Mouse (Mus musculus) left cerebral cortex, postnatal 14 days (tissue): ENCODE data around the gene 1700003E16Rik. TPM values are rescaled to one million over a fixed set of nuclear protein-coding genes. Genes with fewer than 3 reads are reported as not detected.
"Not testable (repeated sequence)": the region's sequence is repeated elsewhere in the genome, so short reads cannot be mapped to it uniquely, and the experiment has no call there.

Experiments used
- DNase-seq, 2 experiments: peaks; one replicate each; pipeline ENCODE4 v3.0.0; 2021 to 2022; ENCODE audit warnings: low spot score in 2 of 2, mixed read lengths in 1 of 2
- intact Hi-C: fragments of 180-260 bp; cut with DNase I; formaldehyde crosslinking; loops from one replicate; pipeline ENCODE4 v1.15.1; 2025
- total RNA-seq, 2 experiments: library from RNA; stranded (reverse); gene quantifications; 2 replicates each; pipeline ENCODE4 v1.2.3; 2021

The 1700003E16Rik gene
- total RNA-seq, 2 experiments from 2014 or later: 31.4 to 32.5 TPM

- DNase-seq: no peak
- intact Hi-C loops: no loop called here
Measured at GRCm38 (mm10) chr6:83145209-83145608, 11.0 kb upstream of the 1700003E16Rik start.

DNA sequence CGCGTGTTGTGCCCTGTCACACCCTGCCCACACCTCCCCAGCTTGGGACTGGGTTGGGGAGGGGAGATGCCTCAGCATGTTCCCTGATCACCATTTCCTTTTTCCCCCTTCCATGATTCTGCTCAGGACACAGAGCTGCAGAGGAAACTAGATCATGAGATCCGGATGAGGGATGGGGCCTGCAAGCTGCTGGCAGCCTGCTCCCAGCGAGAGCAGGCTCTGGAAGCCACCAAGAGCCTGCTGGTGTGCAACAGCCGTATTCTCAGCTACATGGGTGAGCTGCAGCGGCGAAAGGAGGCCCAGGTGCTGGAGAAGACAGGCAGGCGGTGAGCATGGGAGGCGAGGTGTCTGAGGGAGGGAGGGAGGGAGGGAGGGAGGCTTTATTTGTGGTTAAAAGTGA, 10.4 kb upstream of the 1700003E16Rik start:
- intact Hi-C loops: no loop called here
- no peak for DNase-seq

DNA sequence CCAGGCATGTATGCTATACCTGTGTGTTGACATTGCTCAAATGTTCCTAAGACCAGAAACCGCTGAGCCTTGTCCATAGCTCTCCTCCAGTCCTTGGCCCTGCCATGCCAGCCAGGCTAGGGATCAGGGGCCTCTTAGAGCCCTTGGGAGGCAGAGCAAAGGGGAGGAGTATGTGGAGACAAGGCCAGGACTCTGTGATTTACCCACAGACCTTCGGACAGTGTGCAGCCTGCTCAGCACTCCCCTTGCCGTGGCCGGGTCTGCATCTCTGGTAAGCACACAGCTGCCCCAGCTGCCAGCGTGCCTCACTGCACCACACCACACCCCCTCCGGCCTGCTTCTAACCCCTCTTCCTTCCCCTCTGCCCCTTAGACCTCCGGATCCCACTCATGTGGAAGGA, 8.9 kb upstream of the 1700003E16Rik start:
- DNase-seq: no peak
- intact Hi-C loops: no loop called here

GRCm38 (mm10) chr6:83151721-83152120, 4.5 kb upstream of the 1700003E16Rik start:
- peak in 1 of 2 experiments; percentile 2 for DNase-seq
- intact Hi-C loops: no loop called here

DNA sequence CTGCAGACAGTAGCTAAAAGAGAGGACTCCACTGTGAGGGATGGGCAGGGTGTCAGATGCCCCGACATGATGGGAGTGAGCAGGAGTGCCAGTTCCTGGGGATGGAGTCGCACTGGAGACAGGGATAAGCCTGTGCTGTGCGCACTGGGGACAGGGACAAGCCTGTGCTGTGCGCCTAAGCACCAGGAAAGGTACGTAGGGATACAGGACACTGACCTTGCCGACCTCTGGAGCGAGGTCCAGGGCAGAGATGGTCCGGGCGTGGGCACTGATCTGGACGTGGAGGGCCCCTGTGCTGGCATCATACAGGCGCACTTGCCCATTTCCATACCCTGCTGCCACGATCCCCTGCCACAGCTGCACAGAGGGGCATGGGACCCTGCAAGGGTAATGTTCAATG, 3.2 kb upstream of the 1700003E16Rik start:
- DNase-seq: peak in 1 of 2 experiments; percentile 3
- intact Hi-C loops: no loop called here

- intact Hi-C loops: no loop called here
- DNase-seq: no peak
Measured at GRCm38 (mm10) chr6:83153485-83153884, 2.7 kb upstream of the 1700003E16Rik start.

- intact Hi-C loops: loop anchor here (5.0 kb wide), 1 partner anchor 38 kb away; the partner anchor contains the start of gene Mogs
- DNase-seq: peak in 1 of 2 experiments; percentile 47
Measured at GRCm38 (mm10) chr6:83155552-83156238, 509 bp upstream of the 1700003E16Rik start.

GRCm38 (mm10) chr6:83159456-83159855, 3.3 kb downstream of the 1700003E16Rik start:
- intact Hi-C loops: loop anchor here (5.0 kb wide), 1 partner anchor 42 kb away; the partner anchor contains the start of gene Mogs
- DNase-seq: not testable (repeated sequence)

GRCm38 (mm10) chr6:83161442-83161841, 5.2 kb downstream of the 1700003E16Rik start:
- intact Hi-C loops: loop anchor here (5.0 kb wide), 1 partner anchor 164 kb away; no protein-coding TSS in a partner anchor
- DNase-seq: no peak

DNA sequence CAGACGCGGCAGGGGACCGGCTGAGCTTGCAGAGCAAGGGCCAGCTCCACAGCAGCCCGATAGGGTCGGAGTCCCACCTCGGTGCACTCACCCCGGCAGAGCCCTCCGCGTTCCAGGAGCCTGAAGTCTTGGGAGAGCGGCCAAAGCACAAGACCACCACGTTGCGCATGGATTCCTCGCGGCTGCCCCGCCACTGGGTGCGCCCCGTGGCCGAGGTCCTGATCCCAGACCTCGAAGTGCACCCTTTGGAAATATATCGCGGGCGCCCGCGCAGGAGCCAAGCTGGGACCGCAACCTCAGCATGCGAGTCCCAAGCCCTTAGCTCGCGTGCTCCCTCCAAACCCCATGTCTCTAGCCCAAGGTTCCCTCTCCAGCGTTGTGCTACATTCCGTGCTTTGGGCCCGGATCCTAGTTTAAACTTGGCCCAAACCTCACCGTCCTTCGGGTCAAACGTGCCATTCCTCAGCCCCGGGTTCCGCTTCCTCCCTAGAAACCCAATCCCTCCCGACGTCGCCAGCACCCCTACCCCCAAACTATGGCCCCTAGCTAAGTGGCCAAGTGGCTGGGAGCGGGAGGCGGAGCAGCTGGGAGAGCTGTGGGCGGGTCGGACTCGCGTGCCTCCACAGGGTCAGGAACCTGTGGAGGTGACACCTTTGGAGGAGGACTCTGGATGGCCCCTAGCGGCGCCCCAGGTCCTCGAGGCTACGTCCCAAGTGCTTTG, 5.9 kb downstream of the 1700003E16Rik start:
- intact Hi-C loops: loop anchor here (5.0 kb wide), 1 partner anchor 165 kb away; no protein-coding TSS in a partner anchor
- no peak for DNase-seq

- peak in 1 of 2 experiments; percentile 67 for DNase-seq
- intact Hi-C loops: loop anchor here (5.0 kb wide), 1 partner anchor 165 kb away; no protein-coding TSS in a partner anchor
Measured at GRCm38 (mm10) chr6:83162701-83163100, 6.5 kb downstream of the 1700003E16Rik start.

GRCm38 (mm10) chr6:83165026-83165606, 8.9 kb downstream of the 1700003E16Rik start:
- intact Hi-C loops: no loop called here
- no peak for DNase-seq

GRCm38 (mm10) chr6:83165607-83166242, 9.5 kb downstream of the 1700003E16Rik start, which contains the start of gene Dctn1:
Dctn1 (plus strand) TSS chr6:83165920.
- DNase-seq: peak; percentile 94
- intact Hi-C loops: no loop called here

- intact Hi-C loops: no loop called here
- DNase-seq: no peak
Measured at GRCm38 (mm10) chr6:83166243-83166630, 10.0 kb downstream of the 1700003E16Rik start.

GRCm38 (mm10) chr6:83169872-83170271, 13.7 kb downstream of the 1700003E16Rik start:
- no peak for DNase-seq
- intact Hi-C loops: no loop called here

GRCm38 (mm10) chr6:83171063-83171462, 14.9 kb downstream of the 1700003E16Rik start:
- peak; percentile 36 to 80 for DNase-seq
- intact Hi-C loops: no loop called here

DNA sequence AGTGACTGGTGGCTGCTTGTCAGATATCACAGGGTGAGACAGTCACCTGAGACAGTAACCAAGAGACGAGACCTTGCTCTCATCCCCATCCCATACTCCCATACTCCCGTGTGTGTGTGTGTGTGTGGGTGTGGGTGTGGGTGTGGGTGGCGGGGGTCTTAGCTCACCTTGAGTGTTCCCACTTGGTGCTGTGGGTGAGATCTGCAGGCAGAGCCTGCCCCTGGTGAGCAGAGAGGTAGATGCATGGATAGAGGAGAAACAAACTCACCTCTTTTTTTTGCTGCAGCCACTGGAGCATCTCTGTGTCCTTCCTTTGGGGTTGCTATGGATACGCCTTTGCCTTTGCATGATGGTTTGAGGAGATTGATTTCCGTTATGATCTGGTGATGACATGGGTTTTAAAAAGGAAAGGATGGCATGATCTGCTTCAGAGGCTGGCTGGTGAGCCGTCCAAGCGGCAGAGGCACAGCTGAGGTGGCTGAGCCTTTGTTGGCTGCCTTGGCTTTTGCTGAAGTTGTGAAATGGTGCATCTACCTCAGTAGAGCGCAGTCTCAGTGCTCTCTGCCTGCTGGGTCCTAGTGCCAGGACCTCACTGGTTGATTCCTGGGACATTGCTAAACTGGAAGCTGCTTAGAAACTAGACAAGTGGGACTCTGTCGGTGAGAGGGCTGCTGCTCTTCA, 16.2 kb downstream of the 1700003E16Rik start:
- intact Hi-C loops: no loop called here
- DNase-seq: peak; percentile 69 to 70

- intact Hi-C loops: no loop called here
Measured at GRCm38 (mm10) chr6:83175996-83176395, 19.8 kb downstream of the 1700003E16Rik start.

More at GRCm38 (mm10) chr6:83175996-83176395, 19.8 kb downstream of the 1700003E16Rik start:
- DNase-seq: no peak
